Comparison of ENCODE assay signal across 8 mouse cellular contexts in the genomic region with DNA sequence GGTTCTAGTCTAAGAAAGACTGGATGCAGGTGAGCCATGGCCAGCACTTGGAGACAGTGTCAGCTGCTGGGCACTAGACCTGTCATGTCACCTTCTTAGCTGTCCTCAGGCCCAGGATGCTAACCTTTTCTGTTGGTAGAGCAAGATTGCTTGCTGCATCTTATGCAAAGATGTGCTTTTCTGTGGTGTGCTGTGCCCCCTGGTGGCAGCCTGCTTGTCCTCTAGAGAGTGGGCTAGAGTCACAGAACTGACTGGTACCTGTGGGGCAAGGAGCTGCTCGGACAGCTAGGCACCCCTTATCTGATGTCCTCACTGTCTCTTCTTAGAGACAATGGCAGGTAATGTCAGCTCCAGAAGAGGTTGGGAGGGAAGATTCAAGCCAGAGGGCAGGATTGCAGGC. TPM values are rescaled to one million over a fixed set of nuclear protein-coding genes. Genes with fewer than 3 reads are reported as not detected.
A peak's percentile ranks its signal among the peaks of the same experiment; 100 is the strongest.
DNase-seq lines count a peak whose midpoint lies in the region; ATAC-seq and TF ChIP-seq lines count a peak whose summit lies in the region.

No protein-coding gene starts in this region.

- ATAC-seq in inflammation-experienced regulatory T-cells, adult 6 months, result peak; percentile 67
- peak; percentile 69 for ATAC-seq in megakaryocyte, adult 5-6 weeks (ENCODE audit: poor library complexity, severe bottlenecking)

- peak; percentile 77 for DNase-seq in adipocyte (ENCODE audit: low spot score)
- DNase-seq in cerebellum, postnatal 14 days, result peak; percentile 77 to 85
- peak; percentile 72 to 75 for DNase-seq in frontal cortex, postnatal 36 days (ENCODE audit: low spot score in 2 of 2)
- DNase-seq in left cerebral cortex, adult 2 months (ENCODE audit: extremely low spot score in 1 of 2, low spot score in 2 of 2), result peak; percentile 68 to 69
- peak; percentile 63 to 82 for DNase-seq in right cerebral cortex, postnatal 10 days (ENCODE audit: low spot score in 2 of 2)
- DNase-seq in yolk sac, embryonic 10.5 days (ENCODE audit: low spot score), result peak; percentile 30

- no peak overlapping the region for H3K27ac ChIP-seq in left cerebral cortex, adult 2 months

- intact Hi-C loops in left cerebral cortex, adult 2 months (cut with DNase I), result loop anchor here (2.0 to 5.0 kb wide), 2 partner anchors 71 to 296 kb away; no protein-coding TSS in a partner anchor

- TF ChIP-seq CTCF in left cerebral cortex, adult 2 months (IDR thresholded peaks at IDR 0.05), result peak; percentile 84

- H3K4me3 ChIP-seq in left cerebral cortex, adult 2 months, result no peak overlapping the region

RNA-seq across cellular contexts. Expression of gene Golph3, which starts 53.2 kb away (rescaled TPM):
- 10 to 100 TPM; 29.6 to 31.6 (median 31.4) TPM for polyA plus RNA-seq in inflammation-experienced regulatory T-cells, adult 6 months (2017; shearing (Covaris generic))
- 100 to 1,000 TPM; 103 to 108 TPM for total RNA-seq in left cerebral cortex, adult 2 months (2021)
- 114 and 122 TPM in 2 replicates for total RNA-seq in megakaryocyte, adult 5-6 weeks (2015)
- total RNA-seq in megakaryocyte, adult 5-6 weeks (2017), result 91.6 and 103 TPM in 2 replicates

RNA-seq across cellular contexts. Expression of gene 1810049J17Rik, which starts 53.7 kb away (rescaled TPM):
- not detected for polyA plus RNA-seq in inflammation-experienced regulatory T-cells, adult 6 months (2017; shearing (Covaris generic))
- 1 to 10 TPM; 1.2 to 2.6 TPM for total RNA-seq in left cerebral cortex, adult 2 months (2021)
- not detected in 2 replicates for total RNA-seq in megakaryocyte, adult 5-6 weeks (2015)
- not detected in 2 replicates for total RNA-seq in megakaryocyte, adult 5-6 weeks (2017)

Comparison
In these comparisons a context has a peak if more than half of its experiments do, and no peak if none do; other contexts are left out.
1. DNase-seq: peak in every context shown above with its lines; median percentile 81 in cerebellum, postnatal 14 days; 77 in adipocyte; 74 in frontal cortex, postnatal 36 days; 72 in right cerebral cortex, postnatal 10 days; 68 in left cerebral cortex, adult 2 months; 30 in yolk sac, embryonic 10.5 days.